Mouse (Mus musculus) hematopoietic stem cell, adult 5-6 weeks (primary cell): Measurements from ENCODE around the gene Supt4a. TPM values are rescaled to one million over a fixed set of nuclear protein-coding genes. Genes with fewer than 3 reads are reported as not detected.

ENCODE experiments used
- ATAC-seq, 2 experiments: fragments of 125-278 bp in 1 of 2; replicated peaks in 1 of 2; 2 replicates each; pipeline ENCODE4 v1.8.0; 2016 to 2017; ENCODE audit warnings: inconsistent platforms in 2 of 2, mild to moderate bottlenecking in 2 of 2, moderate number of reproducible peaks in 2 of 2, low read depth in 1 of 2, moderate TSS enrichment in 1 of 2; ENCODE audit not compliant: low FRiP score in 2 of 2, poor library complexity in 2 of 2, severe bottlenecking in 2 of 2, insufficient read depth in 1 of 2, low TSS enrichment in 1 of 2
- total RNA-seq: library from RNA; stranded (forward); fragments of 172-1452, 232-1000 nt; gene quantifications from 2 replicates; pipeline ENCODE4 v1.2.3, GENCODE M21; 2017

Supt4a gene
- 61.7 and 69.9 TPM in 2 replicates for total RNA-seq

GRCm38 (mm10) chr11:87737175-87737740 is at the start of gene Supt4a:
Gene Supt4a, plus strand, starts transcription at chr11:87737552.
- peak; percentile 84 to 90 for ATAC-seq

DNA sequence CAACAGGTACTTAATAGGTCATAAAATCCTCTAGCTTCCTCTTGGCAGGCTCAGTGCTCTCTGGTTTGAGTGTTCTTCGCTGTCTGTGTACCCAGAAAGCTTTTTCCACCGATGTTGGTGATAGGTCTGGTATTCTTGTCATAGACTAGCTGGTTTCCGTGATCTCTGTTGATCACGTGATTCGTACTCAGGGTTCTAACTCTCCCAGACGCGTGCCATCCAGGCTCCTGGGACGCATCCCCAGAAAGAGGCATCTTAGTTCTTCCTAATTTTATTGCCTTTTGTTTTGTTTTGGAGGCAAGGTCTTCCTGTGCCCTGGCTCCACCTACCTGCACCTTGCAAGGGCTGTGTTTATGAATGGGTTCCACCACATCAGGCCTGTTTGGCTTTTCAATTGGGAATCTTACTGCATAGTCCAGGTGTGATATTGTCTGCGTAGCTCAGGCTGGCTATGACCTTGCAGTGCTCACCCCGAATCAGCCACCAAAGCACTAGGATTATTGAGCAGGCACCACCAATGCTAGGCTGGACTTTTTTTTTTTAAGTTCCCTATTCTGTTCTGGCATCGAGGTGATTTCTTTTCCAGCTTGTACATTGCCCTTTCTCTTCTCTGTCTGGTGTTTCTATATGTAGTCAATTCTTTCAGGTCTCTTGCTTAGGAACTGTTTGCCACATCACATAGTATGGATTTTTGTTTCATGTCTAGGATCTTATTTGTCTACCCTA is 48.7 kb upstream of the Supt4a start:
- no peak for ATAC-seq

DNA sequence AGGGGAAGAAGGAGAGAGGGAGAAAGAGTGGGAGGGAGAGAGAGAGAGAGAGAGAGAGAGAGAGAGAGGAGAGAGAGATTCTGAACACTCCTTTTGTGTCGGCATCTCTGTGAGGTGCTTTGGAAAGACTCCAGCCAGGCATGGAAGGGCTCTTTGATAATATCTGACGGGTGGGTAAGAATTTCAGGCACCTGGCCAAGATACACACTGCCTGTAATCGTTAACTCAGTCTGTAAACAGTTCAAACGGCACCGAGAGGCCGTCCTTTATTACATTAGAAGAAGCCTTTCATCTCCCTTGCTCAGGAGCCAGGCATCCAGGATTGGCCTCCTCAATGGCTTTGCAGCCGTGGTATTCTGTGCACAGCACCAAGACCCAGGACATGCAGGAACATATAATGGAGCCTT is 47.9 kb upstream of the Supt4a start:
- ATAC-seq: peak in 1 of 2 experiments; percentile 36; a peak in 1 of 4 replicates

DNA sequence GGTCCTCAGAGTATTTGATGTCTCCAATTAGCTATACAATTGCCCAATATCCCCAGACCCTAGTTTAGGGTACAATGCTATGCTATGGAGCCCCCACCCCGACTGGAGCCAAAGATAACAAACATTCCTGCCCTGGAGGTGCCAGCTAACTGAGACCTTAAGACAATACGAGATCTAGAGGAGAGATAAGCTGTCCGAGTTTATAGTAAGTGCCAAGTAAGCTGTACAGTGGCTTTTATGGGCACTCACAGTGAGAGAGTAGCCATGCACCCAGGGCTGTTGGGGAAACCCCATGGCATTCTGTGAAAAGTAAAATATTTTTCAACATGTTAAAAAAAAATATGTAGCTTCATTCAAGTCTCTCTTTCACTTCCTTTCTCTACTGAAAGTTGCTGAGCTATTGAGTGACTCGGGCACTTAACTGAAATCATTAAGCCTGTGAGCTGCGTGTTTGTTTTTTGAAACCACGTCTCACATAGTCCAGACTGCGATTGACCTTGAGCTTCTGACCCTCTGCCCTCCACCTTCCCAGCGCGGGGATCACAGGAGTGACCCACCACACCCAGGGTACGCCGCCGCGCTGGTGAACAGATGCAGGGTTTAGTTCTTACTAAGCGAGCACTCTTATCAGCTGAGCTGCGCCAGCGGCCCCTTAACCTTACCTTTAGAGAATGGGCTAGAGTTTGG is 47.2 kb upstream of the Supt4a start:
- ATAC-seq: peak in 1 of 2 experiments; percentile 25; a peak in 1 of 4 replicates

DNA sequence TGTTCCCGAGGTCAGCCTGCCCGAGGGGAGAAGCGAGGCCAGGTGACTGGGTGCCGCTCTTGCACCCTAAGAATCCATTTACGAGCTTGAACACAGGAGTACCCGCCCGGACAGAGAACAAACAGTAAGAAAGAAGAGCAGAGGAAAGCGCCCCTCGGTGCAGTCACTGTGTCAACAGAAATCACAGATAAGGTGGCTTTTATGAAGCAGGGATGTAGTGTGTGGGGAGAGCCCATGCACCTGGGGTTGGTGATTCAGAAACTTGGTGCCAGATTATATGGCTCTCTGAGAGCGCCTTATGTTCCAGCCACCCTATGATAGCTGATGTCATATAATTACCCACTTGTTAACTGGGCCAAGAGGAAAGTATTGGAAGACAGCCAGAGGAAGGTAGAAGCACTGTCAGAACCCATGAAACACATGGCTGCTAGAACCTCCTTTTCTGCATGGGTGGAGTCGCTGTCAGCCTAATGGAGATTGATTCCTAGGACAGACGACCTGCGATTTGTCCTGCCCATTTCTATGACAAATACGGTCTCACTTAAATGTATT is 40.1 kb upstream of the Supt4a start:
- no peak for ATAC-seq

GRCm38 (mm10) chr11:87698126-87698525 is 39.2 kb upstream of the Supt4a start:
- no peak for ATAC-seq

DNA sequence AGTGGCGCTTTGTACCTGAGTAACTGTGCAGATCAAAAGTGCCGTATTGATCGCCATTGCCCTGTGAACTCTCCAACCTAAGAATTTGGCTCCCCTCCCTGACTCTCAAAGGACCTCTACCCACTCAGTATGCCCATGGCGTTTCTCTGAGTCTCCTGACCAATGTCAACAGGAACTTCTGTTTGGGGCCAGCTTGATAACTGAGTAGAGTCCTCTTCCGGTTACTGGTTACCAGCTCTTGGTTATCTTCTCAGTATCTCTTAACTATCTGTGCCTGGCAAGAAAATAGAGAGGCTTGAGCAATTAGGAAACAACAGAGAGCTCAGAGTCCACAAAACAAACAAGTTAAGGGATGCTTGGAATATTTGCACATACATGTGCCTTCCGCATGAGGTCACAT is 36.2 kb upstream of the Supt4a start:
- ATAC-seq: no peak

DNA sequence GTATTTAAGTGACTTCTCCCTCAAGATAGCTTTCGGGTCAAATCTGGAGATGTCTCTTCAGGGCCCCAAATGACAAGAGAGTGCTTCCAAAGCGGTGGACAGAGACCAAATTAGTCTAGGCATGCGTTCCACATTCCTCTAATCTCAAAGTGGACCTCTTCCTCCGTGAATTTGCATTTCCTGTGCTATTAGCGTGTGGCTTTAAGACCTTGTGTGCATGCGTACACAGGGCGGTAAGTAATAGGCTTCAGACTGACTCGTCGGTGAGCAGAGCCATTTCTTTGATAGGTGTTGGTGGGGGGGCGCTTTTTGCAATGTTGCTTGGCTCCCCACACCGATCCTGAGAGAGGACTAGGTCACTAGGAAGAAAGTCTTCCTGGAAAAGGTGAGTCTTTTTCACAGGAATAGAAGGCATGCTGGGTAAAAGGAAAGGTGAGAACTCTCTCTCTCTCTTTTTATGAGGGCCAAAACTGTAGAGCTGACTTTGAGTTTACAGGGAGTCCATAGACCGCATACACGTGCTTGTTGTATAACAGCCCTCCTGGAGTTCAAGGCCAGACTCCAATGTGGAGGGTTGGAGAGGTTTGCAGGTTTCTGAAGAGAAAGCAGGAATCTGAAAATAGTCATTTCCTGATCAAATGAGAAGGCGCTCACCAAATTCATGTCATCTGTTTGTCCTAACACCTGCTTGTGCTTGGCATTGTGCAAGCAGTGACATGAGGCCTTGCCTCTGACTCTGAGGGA is 35.3 kb upstream of the Supt4a start:
- ATAC-seq: no peak

DNA sequence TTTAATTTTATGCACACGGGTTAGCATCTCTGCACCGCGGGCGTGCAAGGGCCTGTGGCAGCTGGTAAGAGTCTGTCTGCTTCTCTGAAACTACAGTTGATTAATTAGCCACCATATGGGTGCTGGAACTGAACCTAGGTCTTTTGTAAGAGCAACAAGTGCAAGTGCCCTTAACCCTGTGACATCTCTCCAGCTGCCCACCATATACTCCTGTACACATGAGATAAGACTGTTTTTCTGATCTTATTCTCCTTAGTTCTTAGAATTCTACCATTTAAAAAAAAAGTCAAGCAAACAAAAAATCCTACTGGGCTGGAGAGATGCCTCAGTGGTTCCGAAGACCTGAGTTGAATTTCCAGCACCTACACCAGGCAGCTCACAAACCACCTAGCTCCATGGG is 33.7 kb upstream of the Supt4a start:
- ATAC-seq: no peak

GRCm38 (mm10) chr11:87704289-87704688 is 33.1 kb upstream of the Supt4a start:
- ATAC-seq: no peak

DNA sequence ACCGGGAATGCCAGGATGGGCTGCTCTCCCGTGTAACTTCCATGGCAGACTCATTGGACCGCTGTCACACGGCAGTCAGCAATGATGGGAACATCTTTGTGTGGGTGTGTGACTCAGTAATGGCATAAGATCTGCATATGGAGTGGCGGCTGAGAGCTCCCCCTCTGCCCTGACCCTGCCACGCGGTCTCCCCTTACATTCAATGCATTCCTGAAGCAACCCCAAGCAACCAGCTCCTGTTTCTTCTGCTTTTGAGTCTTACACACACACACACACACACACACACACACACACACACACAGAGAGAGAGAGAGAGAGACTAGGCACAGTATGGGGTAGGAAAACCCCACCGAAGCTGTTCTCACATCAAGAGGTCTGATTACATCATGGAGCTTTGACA is 29.8 kb upstream of the Supt4a start:
- no peak for ATAC-seq

- ATAC-seq: no peak
Measured at GRCm38 (mm10) chr11:87708979-87709378, 28.4 kb upstream of the Supt4a start.

GRCm38 (mm10) chr11:87709513-87710261 is 27.7 kb upstream of the Supt4a start:
- ATAC-seq: peak; percentile 24 to 48; a peak in 2 of 4 replicates

DNA sequence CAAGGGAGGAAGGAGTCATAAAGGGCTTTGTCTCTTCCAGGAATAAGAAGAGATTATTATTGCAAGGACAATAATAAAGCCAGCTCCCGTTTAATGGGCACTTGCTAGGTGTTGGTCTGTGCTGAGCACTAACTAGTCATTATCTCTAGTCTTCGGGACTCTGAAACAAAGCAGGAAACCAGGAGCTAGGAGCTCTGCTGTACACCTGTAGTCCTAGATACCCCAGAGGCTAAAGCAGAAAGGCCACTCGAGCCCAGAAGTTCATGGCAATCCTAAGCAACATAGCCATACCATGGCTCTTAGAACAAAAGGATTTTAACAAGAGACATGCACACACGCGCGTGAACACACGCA is 27.1 kb upstream of the Supt4a start:
- no peak for ATAC-seq

GRCm38 (mm10) chr11:87712188-87712587 is 25.2 kb upstream of the Supt4a start:
- peak in 1 of 2 experiments; percentile 10; a peak in 1 of 4 replicates for ATAC-seq

GRCm38 (mm10) chr11:87715999-87716398 is 21.4 kb upstream of the Supt4a start:
- ATAC-seq: no peak

- ATAC-seq: peak in 1 of 2 experiments; percentile 74; a peak in 1 of 4 replicates
Measured at GRCm38 (mm10) chr11:87719526-87719925, 17.8 kb upstream of the Supt4a start.
